Mouse (Mus musculus) midbrain, postnatal 0 days (tissue): ENCODE data around the gene Hoxa5. TPM values are rescaled to one million over a fixed set of nuclear protein-coding genes. Genes with fewer than 3 reads are reported as not detected.
A peak's percentile ranks its signal among the peaks of the same experiment; 100 is the strongest.

ENCODE experiments used
- ATAC-seq: fragments of 200-750 bp; cut with Nextera tagmentation; 2 replicates; pipeline ENCODE4 v1.8.0; 2017; ENCODE audit warnings: moderate number of reproducible peaks, mild to moderate bottlenecking, moderate TSS enrichment, moderate library complexity; ENCODE audit not compliant: low FRiP score
- DNase-seq: peaks from one replicate; pipeline ENCODE4 v3.0.0-alpha.2; 2015; ENCODE audit warnings: low spot score
- H3K27ac ChIP-seq: fragments of 300-500 bp; sonication (generic); 2 replicates; pipeline ENCODE4 v1.5.1; 2014; ENCODE audit warnings: low read depth, mild to moderate bottlenecking, low read length, mixed read lengths
- H3K27me3 ChIP-seq: fragments of 300-500 bp; sonication (generic); 2 replicates; pipeline ENCODE4 v1.6.1; 2014; ENCODE audit warnings: low read length, control low read depth, mixed read lengths; ENCODE audit not compliant: insufficient read depth
- H3K36me3 ChIP-seq: fragments of 300-500 bp; sonication (generic); 2 replicates; pipeline ENCODE4 v1.6.1; 2014; ENCODE audit warnings: low read length, control low read depth, mixed read lengths; ENCODE audit not compliant: insufficient read depth
- H3K4me1 ChIP-seq: fragments of 300-500 bp; sonication (generic); 2 replicates; pipeline ENCODE4 v1.6.1; 2014; ENCODE audit warnings: mild to moderate bottlenecking, control low read depth, antibody characterized with exemption, low read length, mixed read lengths; ENCODE audit not compliant: insufficient read depth
- H3K4me2 ChIP-seq: fragments of 300-500 bp; sonication (generic); 2 replicates; pipeline ENCODE4 v1.6.1; 2014; ENCODE audit warnings: low read depth, mild to moderate bottlenecking, low read length, mixed read lengths; ENCODE audit not compliant: poor library complexity, severe bottlenecking
- H3K4me3 ChIP-seq: fragments of 300-500 bp; sonication (generic); 2 replicates; pipeline ENCODE4 v1.5.1; 2014; ENCODE audit warnings: low read depth, mild to moderate bottlenecking, low read length, moderate library complexity
- H3K9ac ChIP-seq: fragments of 300-500 bp; sonication (generic); replicated peaks from 2 replicates; pipeline ENCODE4 v1.6.1; 2014; ENCODE audit warnings: mild to moderate bottlenecking, low read length, moderate library complexity, mixed read lengths; ENCODE audit not compliant: poor library complexity, severe bottlenecking
- H3K9me3 ChIP-seq: fragments of 300-500 bp; sonication (generic); 2 replicates; pipeline ENCODE4 v1.6.1; 2016; ENCODE audit warnings: low read length, control low read depth
- CTCF ChIP-seq: IDR thresholded peaks from 2 replicates; pipeline ENCODE4 v1.5.1; 2016; ENCODE audit warnings: antibody characterized with exemption, mild to moderate bottlenecking
- WGBS: fragments of 180-500 bp; shearing (Covaris S2); extraction: QIAGEN DNeasy Blood & Tissue Kit; methylation state at CpG from one replicate; pipeline ENCODE4 v1.1.7; 2014; 5-methylcytosine and 5-hydroxymethylcytosine counted together
- microRNA counts: library from miRNA; unstranded; fragments of <30 nt; microRNA quantifications from one replicate; lab custom pipeline; 2015
- microRNA-seq: library from miRNA; unstranded; fragments of <30 nt; microRNA quantifications from one replicate; pipeline ENCODE4, GENCODE M21; 2016; ENCODE audit warnings: borderline number of aligned reads
- polyA plus RNA-seq: library from polyadenylated mRNA; unstranded; fragments of >200 nt; fragmentation: Nextera tagmentation; extraction: Ambion mirVana; gene quantifications from 2 replicates; pipeline ENCODE4 v1.2.1, GENCODE M21; 2015
- total RNA-seq: library from RNA; depleted of rRNA; stranded (reverse); fragments of >200 nt; gene quantifications from 2 replicates; pipeline ENCODE4 v1.2.3, GENCODE M21; 2014; rRNA removed

Hoxa5 gene
- total and polyA plus RNA-seq, 2 experiments from 2014 or later, result 10.4 TPM; not detected in 1

- H3K4me2 ChIP-seq, result no peak overlapping the region
- no peaks in the 10 kb centered on the region for H3K4me1 ChIP-seq
- H3K36me3 ChIP-seq, result no peaks in the 10 kb centered on the region
- DNase-seq (no peak), ATAC-seq (no peak)
- no peak overlapping the region for H3K9ac ChIP-seq
- H3K27me3 ChIP-seq, result peaks cover 77% of the 10 kb centered on the region
- H3K9me3 ChIP-seq, result no peaks in the 10 kb centered on the region
- H3K4me3 ChIP-seq, result no peak overlapping the region
- no peak overlapping the region for H3K27ac ChIP-seq
- no peak for TF ChIP-seq CTCF
- WGBS, result 5% methylated on average over 16 of the region's 16 CpGs
Measured at GRCm38 (mm10) chr6:52152226-52153193, 51.9 kb downstream of the Hoxa5 start.

MicroRNA genes within 50 kb of the gene (microRNA counts, 519-probe panel; counts per million panel counts)
- 1,627 counts per million, percentile 61 among the panel's probes with 10 or more counts for microRNA mmu-miR-196b (lab: Ali Mortazavi, UCI)

Small RNA genes lying within 50 kb of the gene (microRNA-seq; reads per million reads assigned to microRNA genes)
- gene Mir196b, result 5.7 reads per million, percentile 12 among the genes with 10 or more reads in this experiment

Other genes starting within 250 kb of the Hoxa5 start
- gene Skap2, start 192.0 kb downstream of the Hoxa5 start, total RNA-seq, result 11.5 TPM in 2 replicates
- gene Skap2, start 192.0 kb downstream of the Hoxa5 start, polyA plus RNA-seq, result 9.3 and 12.5 TPM in 2 replicates
- 0.27 TPM in 1 of 2 replicates, not detected in the other for gene Hoxa1, start 46.3 kb downstream of the Hoxa5 start, total RNA-seq
- gene Hoxa1, start 46.3 kb downstream of the Hoxa5 start, polyA plus RNA-seq, result 0.16 TPM in 1 of 2 replicates, not detected in the other
- gene Hoxa2, start 39.8 kb downstream of the Hoxa5 start, total RNA-seq, result 1.6 and 3.0 TPM in 2 replicates
- not detected in 2 replicates for gene Hoxa2, start 39.8 kb downstream of the Hoxa5 start, polyA plus RNA-seq
- not detected in 2 replicates for gene 5730596B20Rik, start 27.1 kb downstream of the Hoxa5 start, total RNA-seq
- not detected in 2 replicates for gene 5730596B20Rik, start 27.1 kb downstream of the Hoxa5 start, polyA plus RNA-seq
- 0.22 TPM in 1 of 2 replicates, not detected in the other for gene Hoxa4, start 12.8 kb downstream of the Hoxa5 start, total RNA-seq
- gene Hoxa4, start 12.8 kb downstream of the Hoxa5 start, polyA plus RNA-seq, result not detected in 2 replicates
- gene Hoxa6, start 4.1 kb upstream of the Hoxa5 start, total RNA-seq, result not detected in 2 replicates
- gene Hoxa6, start 4.1 kb upstream of the Hoxa5 start, polyA plus RNA-seq, result not detected in 2 replicates
- gene Hoxa3, start 8.7 kb upstream of the Hoxa5 start, total RNA-seq, result 1.6 TPM in 1 of 2 replicates, not detected in the other
- not detected in 2 replicates for gene Hoxa3, start 8.7 kb upstream of the Hoxa5 start, polyA plus RNA-seq
- not detected in 2 replicates for gene Gm28308, start 8.8 kb upstream of the Hoxa5 start, total RNA-seq
- gene Gm28308, start 8.8 kb upstream of the Hoxa5 start, polyA plus RNA-seq, result not detected in 2 replicates
- gene Hoxa7, start 17.3 kb upstream of the Hoxa5 start, total RNA-seq, result not detected in 2 replicates
- gene Hoxa7, start 17.3 kb upstream of the Hoxa5 start, polyA plus RNA-seq, result not detected in 2 replicates
- gene Hoxa9, start 26.5 kb upstream of the Hoxa5 start, total RNA-seq, result not detected in 2 replicates
- not detected in 2 replicates for gene Hoxa9, start 26.5 kb upstream of the Hoxa5 start, polyA plus RNA-seq
- gene Hoxa10, start 36.3 kb upstream of the Hoxa5 start, total RNA-seq, result not detected in 2 replicates
- not detected in 2 replicates for gene Hoxa10, start 36.3 kb upstream of the Hoxa5 start, polyA plus RNA-seq
- gene Hoxa11, start 41.2 kb upstream of the Hoxa5 start, total RNA-seq, result not detected in 2 replicates
- gene Hoxa11, start 41.2 kb upstream of the Hoxa5 start, polyA plus RNA-seq, result not detected in 2 replicates
- not detected in 2 replicates for gene Hoxa13, start 56.3 kb upstream of the Hoxa5 start, total RNA-seq
- not detected in 2 replicates for gene Hoxa13, start 56.3 kb upstream of the Hoxa5 start, polyA plus RNA-seq
- gene Evx1, start 108.9 kb upstream of the Hoxa5 start, total RNA-seq, result 1.0 and 2.2 TPM in 2 replicates
- 0.85 and 1.0 TPM in 2 replicates for gene Evx1, start 108.9 kb upstream of the Hoxa5 start, polyA plus RNA-seq